Mouse (Mus musculus) adrenal gland, adult 10 weeks (tissue): ENCODE data around the gene Cd164l2. TPM values are rescaled to one million over a fixed set of nuclear protein-coding genes. Genes with fewer than 3 reads are reported as not detected.

ENCODE experiments used
- polyA plus RNA-seq: library from polyadenylated mRNA; stranded (reverse); fragments of 350-450 nt; fragmentation: Illumina TruSeq; extraction: RNeasy Lipid Tissue Mini Kit (QIAGEN cat#74804); gene quantifications from one replicate; pipeline ENCODE4 v1.2.3, GENCODE M21; 2014; ENCODE audit warnings: low read depth, low replicate concordance

Gene Cd164l2
- not detected for polyA plus RNA-seq

GRCm38 (mm10) chr4:133211751-133212561, at the start of gene Cd164l2, which contains the start of gene Gpr3:
Cd164l2 (plus strand) TSS chr4:133212131.
Gpr3 (minus strand) TSS chr4:133212536.

GRCm38 (mm10) chr4:133240490-133240921, 28.6 kb downstream of the Cd164l2 start, which contains the start of gene Map3k6:
Map3k6 (plus strand) TSS chr4:133240818.

GRCm38 (mm10) chr4:133262882-133263281, 51.0 kb downstream of the Cd164l2 start, which contains the start of gene Sytl1:
Sytl1 (minus strand) TSS chr4:133263113.

Other genes with a start within 250 kb of the Cd164l2 start
- 0.23 TPM for gene Fgr, start 238.0 kb upstream of the Cd164l2 start, polyA plus RNA-seq
- 9.5 TPM for gene Ahdc1, start 200.9 kb upstream of the Cd164l2 start, polyA plus RNA-seq
- 124 TPM for gene Wasf2, start 81.6 kb upstream of the Cd164l2 start, polyA plus RNA-seq
- gene Gpr3, start 405 bp downstream of the Cd164l2 start, polyA plus RNA-seq, result not detected
- 1.0 TPM for gene Map3k6, start 28.7 kb downstream of the Cd164l2 start, polyA plus RNA-seq
- gene Sytl1, start 51.0 kb downstream of the Cd164l2 start, polyA plus RNA-seq, result not detected
- 2.5 TPM for gene Tmem222, start 65.7 kb downstream of the Cd164l2 start, polyA plus RNA-seq
- gene Wdtc1, start 141.3 kb downstream of the Cd164l2 start, polyA plus RNA-seq, result 2.6 TPM
- gene Slc9a1, start 157.6 kb downstream of the Cd164l2 start, polyA plus RNA-seq, result 3.6 TPM